Mouse (Mus musculus) cerebellum, adult (tissue): ENCODE results near the gene Fcrl5.
"Not testable (repeated sequence)": the region's sequence is repeated elsewhere in the genome, so short reads cannot be mapped to it uniquely, and the experiment has no call there.

Experiments used
- ATAC-seq: cut with Nextera tagmentation; 2 replicates; pipeline ENCODE4 v1.9.2; 2017; ENCODE audit warnings: mild to moderate bottlenecking, moderate library complexity, mixed read lengths; ENCODE audit not compliant: insufficient number of reproducible peaks, low FRiP score, low TSS enrichment

Gene Fcrl5

GRCm38 (mm10) chr3:87435479-87435878 lies at the start of gene Fcrl5:
Gene Fcrl5, plus strand, starts transcription at chr3:87435773.
- no peak for ATAC-seq

GRCm38 (mm10) chr3:87390935-87391334 lies 44.6 kb upstream of the Fcrl5 start:
- ATAC-seq, result no peak

- no peak for ATAC-seq
Measured at GRCm38 (mm10) chr3:87398809-87399208, 36.8 kb upstream of the Fcrl5 start.

GRCm38 (mm10) chr3:87399906-87400305 lies 35.7 kb upstream of the Fcrl5 start:
- no peak for ATAC-seq

GRCm38 (mm10) chr3:87401321-87401720 lies 34.3 kb upstream of the Fcrl5 start:
- ATAC-seq, result no peak

- ATAC-seq, result no peak
Measured at GRCm38 (mm10) chr3:87408171-87408570, 27.4 kb upstream of the Fcrl5 start.

- ATAC-seq, result no peak; the same call in 1 of the 2 replicates
Measured at GRCm38 (mm10) chr3:87409196-87409935, 26.2 kb upstream of the Fcrl5 start.

GRCm38 (mm10) chr3:87410605-87411004 lies 25.0 kb upstream of the Fcrl5 start:
- no peak for ATAC-seq

- peak; percentile 62; the same call in 1 of the 2 replicates for ATAC-seq
Measured at GRCm38 (mm10) chr3:87411150-87411549, 24.4 kb upstream of the Fcrl5 start.

- ATAC-seq, result no peak
Measured at GRCm38 (mm10) chr3:87420645-87421044, 14.9 kb upstream of the Fcrl5 start.

GRCm38 (mm10) chr3:87422386-87422910 lies 13.1 kb upstream of the Fcrl5 start:
- no peak; the same call in 1 of the 2 replicates for ATAC-seq

GRCm38 (mm10) chr3:87440586-87440985 lies 5.0 kb downstream of the Fcrl5 start:
- no peak for ATAC-seq

GRCm38 (mm10) chr3:87443968-87444367 lies 8.4 kb downstream of the Fcrl5 start:
- no peak for ATAC-seq

GRCm38 (mm10) chr3:87465454-87465853 lies 29.9 kb downstream of the Fcrl5 start:
- no peak for ATAC-seq

GRCm38 (mm10) chr3:87467011-87467410 lies 31.4 kb downstream of the Fcrl5 start:
- ATAC-seq, result no peak

GRCm38 (mm10) chr3:87467416-87467815 lies 31.8 kb downstream of the Fcrl5 start:
- ATAC-seq, result no peak

- not testable (repeated sequence) for ATAC-seq
Measured at GRCm38 (mm10) chr3:87477948-87478347, 42.4 kb downstream of the Fcrl5 start.

- ATAC-seq, result not testable (repeated sequence)
Measured at GRCm38 (mm10) chr3:87478596-87478995, 43.0 kb downstream of the Fcrl5 start.

GRCm38 (mm10) chr3:87479230-87479629 lies 43.7 kb downstream of the Fcrl5 start:
- not testable (repeated sequence) for ATAC-seq

- no peak for ATAC-seq
Measured at GRCm38 (mm10) chr3:87487392-87487791, 51.8 kb downstream of the Fcrl5 start.

- no peak for ATAC-seq
Measured at GRCm38 (mm10) chr3:87487911-87488310, 52.3 kb downstream of the Fcrl5 start.

- ATAC-seq, result no peak
Measured at GRCm38 (mm10) chr3:87498266-87498665, 62.7 kb downstream of the Fcrl5 start.
